Mouse (Mus musculus): ENCODE results near the gene Igfbp3. TPM values are rescaled to one million over a fixed set of nuclear protein-coding genes. Genes with fewer than 3 reads are reported as not detected.
A peak's percentile ranks its signal among the peaks of the same experiment; 100 is the strongest.

Gene Igfbp3
- polyA plus RNA-seq, 1 experiment = 55.2 TPM

DNA sequence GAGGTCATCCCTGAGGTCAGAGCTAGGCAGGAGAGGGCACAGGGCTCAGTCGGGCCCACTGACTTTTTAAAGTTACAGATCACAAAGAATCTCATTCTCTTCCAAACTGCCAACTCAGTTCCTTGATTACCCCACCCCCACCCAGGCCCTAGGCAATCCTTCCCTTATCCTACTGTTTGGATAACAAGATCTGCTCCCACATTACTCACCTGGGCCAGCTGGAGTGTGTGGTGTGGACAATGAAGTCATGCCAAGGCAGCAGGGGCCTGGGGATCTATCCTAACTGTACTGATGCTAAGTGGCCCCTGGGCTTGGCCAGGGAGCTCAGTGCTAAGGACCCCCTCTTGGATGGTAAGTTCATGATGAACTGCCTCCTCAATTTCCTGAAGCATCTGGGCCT, 29.3 kb downstream of the Igfbp3 start:
- DNase-seq = no peak
- WGBS = 54% methylated on average over 1 of the region's 1 CpGs
- Histone ChIP-seq H3K4me3 (replicated peaks; ENCODE audit: extremely low read depth, low read depth, low read length) (no peak overlapping the region), H3K4me1 (ENCODE audit: control insufficient read depth, insufficient read depth, low read length) (no peaks in the 10 kb centered on the region)
- no peak for TF ChIP-seq POLR2A (IDR thresholded peaks at IDR 0.05; ENCODE audit: borderline replicate concordance, extremely low read depth, low read depth, low read length)
- no peak for TF ChIP-seq CTCF (IDR thresholded peaks at IDR 0.05; ENCODE audit: insufficient read depth, low read length)

DNA sequence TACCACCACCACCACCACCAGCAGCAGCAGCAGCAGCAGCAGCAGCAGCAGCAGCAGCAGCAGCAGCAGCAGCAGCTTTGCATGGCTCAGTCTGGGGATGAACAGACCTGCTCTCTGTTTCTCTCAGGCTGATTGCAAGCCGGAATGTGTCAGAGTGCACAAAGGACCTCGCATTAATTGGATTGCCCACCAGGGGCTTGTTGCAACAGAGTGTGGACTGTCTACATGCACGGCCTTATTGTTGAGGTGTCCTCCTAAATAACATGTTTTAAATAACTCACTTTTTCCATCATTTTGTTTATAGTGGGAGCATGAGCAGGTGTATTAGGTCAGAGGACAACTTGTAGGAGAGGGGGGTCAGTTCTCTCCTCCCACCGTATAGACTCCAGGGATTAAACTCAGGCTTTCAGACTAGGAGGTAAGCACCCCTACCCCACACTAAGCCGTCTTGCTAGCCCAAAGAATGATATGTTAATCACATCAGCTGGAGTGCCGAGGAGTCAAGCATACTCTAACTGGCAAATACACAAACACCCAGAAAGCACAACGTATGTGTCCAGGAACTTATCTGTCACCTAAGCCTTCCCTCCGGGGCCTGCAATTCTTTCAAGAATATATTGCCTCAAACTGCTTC, 31.2 kb downstream of the Igfbp3 start:
- Histone ChIP-seq H3K4me3 (replicated peaks; ENCODE audit: extremely low read depth, low read depth, low read length) (no peak overlapping the region), H3K4me1 (ENCODE audit: control insufficient read depth, insufficient read depth, low read length) (no peaks in the 10 kb centered on the region)
- no peak for DNase-seq
- no peak for TF ChIP-seq CTCF (IDR thresholded peaks at IDR 0.05; ENCODE audit: insufficient read depth, low read length)
- TF ChIP-seq POLR2A (IDR thresholded peaks at IDR 0.05; ENCODE audit: borderline replicate concordance, extremely low read depth, low read depth, low read length) = no peak
- WGBS = 58% methylated on average over 8 of the region's 8 CpGs

DNA sequence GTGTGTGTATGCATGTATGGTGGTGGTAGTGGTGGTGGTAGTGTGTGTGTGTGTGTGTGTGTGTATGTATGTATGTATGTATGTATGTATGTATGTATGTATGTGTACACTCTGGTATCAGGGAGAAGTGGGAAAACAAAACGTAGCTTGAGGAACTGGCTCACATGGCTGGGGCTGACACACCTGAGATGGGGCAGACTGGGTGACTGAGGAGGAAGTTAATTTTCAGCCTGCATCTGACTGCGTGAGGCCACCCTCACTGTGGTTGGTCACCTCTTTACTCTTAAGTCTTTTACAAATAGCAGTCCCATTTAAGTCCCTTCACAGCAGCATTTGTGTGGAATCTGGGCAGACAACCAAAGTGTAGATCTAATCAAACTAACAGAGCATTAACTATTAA, 34.4 kb downstream of the Igfbp3 start:
- DNase-seq = no peak
- 54% methylated on average over 2 of the region's 2 CpGs for WGBS
- no peak overlapping the region for H3K4me3 ChIP-seq (replicated peaks; ENCODE audit: extremely low read depth, low read depth, low read length)
- no peak for TF ChIP-seq CTCF (IDR thresholded peaks at IDR 0.05; ENCODE audit: insufficient read depth, low read length)
- TF ChIP-seq POLR2A (IDR thresholded peaks at IDR 0.05; ENCODE audit: borderline replicate concordance, extremely low read depth, low read depth, low read length) = no peak
- H3K4me1 ChIP-seq (ENCODE audit: control insufficient read depth, insufficient read depth, low read length) = no peaks in the 10 kb centered on the region

DNA sequence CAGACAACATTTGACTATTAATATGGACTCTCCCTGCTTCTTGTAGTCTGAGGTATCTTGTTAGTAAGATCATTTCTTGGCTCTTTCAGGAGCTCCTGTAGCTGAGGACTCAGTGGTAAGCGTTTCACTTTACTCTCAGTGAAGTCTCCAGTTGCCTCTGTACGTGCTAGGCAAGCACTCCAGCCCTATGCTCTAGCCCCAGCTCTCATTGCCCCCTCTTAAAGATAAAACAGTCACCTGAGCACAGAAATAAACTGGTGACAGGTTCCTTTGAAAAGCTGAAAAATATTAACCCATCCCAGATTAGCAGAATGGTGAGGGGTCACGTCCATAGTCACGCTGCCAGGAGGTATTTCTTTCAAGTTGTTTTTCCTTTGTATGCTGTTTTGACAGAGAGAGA, 35.0 kb downstream of the Igfbp3 start:
- Histone ChIP-seq H3K4me3 (replicated peaks; ENCODE audit: extremely low read depth, low read depth, low read length) (no peak overlapping the region), H3K4me1 (ENCODE audit: control insufficient read depth, insufficient read depth, low read length) (no peaks in the 10 kb centered on the region)
- DNase-seq = no peak
- TF ChIP-seq POLR2A (IDR thresholded peaks at IDR 0.05; ENCODE audit: borderline replicate concordance, extremely low read depth, low read depth, low read length) = no peak
- no peak for TF ChIP-seq CTCF (IDR thresholded peaks at IDR 0.05; ENCODE audit: insufficient read depth, low read length)
- 53% methylated on average over 4 of the region's 4 CpGs for WGBS

DNA sequence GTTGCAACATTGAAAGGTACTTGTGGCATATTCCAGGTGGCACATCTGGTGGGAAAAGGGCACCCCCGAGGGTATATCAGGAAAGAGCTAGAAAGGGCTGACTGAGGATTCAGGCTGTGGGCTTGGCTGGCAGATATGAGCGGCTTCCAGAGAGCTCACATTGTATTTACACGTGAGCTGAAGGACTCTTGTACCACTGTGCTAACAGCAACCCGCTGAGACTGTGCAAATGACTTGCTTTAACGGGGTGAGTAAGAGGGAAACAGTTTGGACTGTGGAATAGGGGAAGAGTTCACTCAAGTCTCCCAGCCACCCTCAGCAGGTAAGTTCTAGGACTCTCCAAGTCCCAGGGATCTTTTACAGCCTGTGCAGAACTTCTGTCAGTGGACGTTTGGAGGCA, 40.1 kb downstream of the Igfbp3 start:
- TF ChIP-seq POLR2A (IDR thresholded peaks at IDR 0.05; ENCODE audit: borderline replicate concordance, extremely low read depth, low read depth, low read length) = no peak
- no peak for TF ChIP-seq CTCF (IDR thresholded peaks at IDR 0.05; ENCODE audit: insufficient read depth, low read length)
- H3K4me3 ChIP-seq (replicated peaks; ENCODE audit: extremely low read depth, low read depth, low read length) = no peak overlapping the region
- DNase-seq = peak; percentile 41
- H3K4me1 ChIP-seq (ENCODE audit: control insufficient read depth, insufficient read depth, low read length) = no peaks in the 10 kb centered on the region
- 68% methylated on average over 6 of the region's 6 CpGs for WGBS

DNA sequence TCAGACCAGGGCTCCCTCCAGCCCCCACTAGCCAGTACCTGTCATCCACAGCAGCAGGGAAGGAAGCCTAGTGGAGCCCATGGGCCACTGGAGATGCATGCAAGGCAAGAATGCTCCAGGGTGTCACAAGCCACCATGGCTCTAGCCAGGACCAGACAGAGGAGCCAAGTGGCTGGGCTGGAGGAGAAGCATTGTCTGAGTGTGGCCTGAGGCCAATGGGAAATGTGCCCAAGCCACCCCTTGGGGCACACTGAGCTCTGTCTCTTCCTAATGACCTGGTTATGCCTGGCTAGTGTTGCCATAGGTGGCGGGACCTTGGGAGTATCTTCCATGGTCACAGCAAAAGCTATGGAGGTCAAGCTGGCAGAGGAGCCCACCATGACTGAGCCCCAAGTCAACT, 44.1 kb downstream of the Igfbp3 start:
- H3K4me3 ChIP-seq (replicated peaks; ENCODE audit: extremely low read depth, low read depth, low read length) = no peak overlapping the region
- WGBS = 95% methylated on average over 1 of the region's 1 CpGs
- DNase-seq = no peak
- no peaks in the 10 kb centered on the region for H3K4me1 ChIP-seq (ENCODE audit: control insufficient read depth, insufficient read depth, low read length)
- TF ChIP-seq CTCF (IDR thresholded peaks at IDR 0.05; ENCODE audit: insufficient read depth, low read length) (no peak), POLR2A (IDR thresholded peaks at IDR 0.05; ENCODE audit: borderline replicate concordance, extremely low read depth, low read depth, low read length) (no peak)

DNA sequence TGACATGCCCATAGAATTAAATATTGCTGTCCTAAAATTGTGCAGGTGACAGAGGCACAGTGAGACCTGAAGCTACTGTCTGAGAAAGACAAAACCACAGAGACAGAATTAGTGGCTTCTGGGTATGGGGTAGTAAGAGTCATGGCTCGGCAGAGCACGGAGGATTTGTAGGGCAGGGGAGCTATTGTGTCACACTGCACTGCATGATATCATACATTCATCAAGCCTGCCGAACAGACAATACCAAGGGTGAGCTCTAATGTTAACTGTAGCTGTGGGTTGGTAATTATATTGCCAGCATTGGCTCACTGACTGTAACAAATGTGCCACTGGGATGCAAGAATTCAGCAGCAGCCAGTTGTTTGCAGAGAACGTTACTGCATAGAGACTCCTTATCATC, 49.3 kb downstream of the Igfbp3 start:
- no peaks in the 10 kb centered on the region for H3K4me1 ChIP-seq (ENCODE audit: control insufficient read depth, insufficient read depth, low read length)
- WGBS = 68% methylated on average over 4 of the region's 4 CpGs
- no peak for TF ChIP-seq CTCF (IDR thresholded peaks at IDR 0.05; ENCODE audit: insufficient read depth, low read length)
- TF ChIP-seq POLR2A (IDR thresholded peaks at IDR 0.05; ENCODE audit: borderline replicate concordance, extremely low read depth, low read depth, low read length) = no peak
- no peak overlapping the region for H3K4me3 ChIP-seq (replicated peaks; ENCODE audit: extremely low read depth, low read depth, low read length)
- DNase-seq = no peak

DNA sequence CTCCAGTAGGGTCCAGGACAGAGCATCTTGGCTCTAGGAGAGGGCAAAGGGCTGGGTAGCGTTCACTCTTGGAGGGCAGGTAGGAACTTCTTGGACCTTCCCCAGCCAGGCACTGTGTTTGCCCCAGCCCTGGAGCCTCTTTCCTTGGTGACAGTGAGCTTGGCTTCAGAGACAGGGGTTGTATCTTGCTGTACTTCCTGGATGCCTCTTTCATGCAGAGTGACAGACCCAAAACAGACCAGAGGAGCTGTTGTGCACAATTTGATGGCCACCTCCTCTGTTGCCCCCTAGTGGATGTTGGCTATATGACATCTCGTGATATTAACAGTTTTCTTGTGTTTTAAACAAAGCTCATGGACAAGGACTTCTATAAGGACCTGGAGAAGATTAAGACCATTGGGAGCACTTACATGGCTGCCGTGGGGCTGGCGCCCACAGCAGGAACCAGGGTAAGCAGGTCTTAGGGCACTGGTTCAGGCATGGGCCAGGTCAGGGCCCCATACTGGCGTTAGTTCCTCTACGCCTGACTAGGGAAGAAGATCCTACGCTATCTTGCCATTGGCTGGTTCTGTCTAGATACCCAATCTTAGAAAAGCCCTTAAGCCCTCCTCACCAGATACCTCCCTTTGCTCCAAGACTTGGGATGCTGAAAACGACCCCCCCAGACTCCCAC, 52.1 kb downstream of the Igfbp3 start:
- 77% methylated on average over 8 of the region's 8 CpGs for WGBS
- H3K4me3 ChIP-seq (replicated peaks; ENCODE audit: extremely low read depth, low read depth, low read length) = no peak overlapping the region
- no peak for DNase-seq
- TF ChIP-seq POLR2A (IDR thresholded peaks at IDR 0.05; ENCODE audit: borderline replicate concordance, extremely low read depth, low read depth, low read length) (no peak), CTCF (IDR thresholded peaks at IDR 0.05; ENCODE audit: insufficient read depth, low read length) (0 out of 2 replicates have a peak, but pooled peaks have one; percentile 26)
- H3K4me1 ChIP-seq (ENCODE audit: control insufficient read depth, insufficient read depth, low read length) = no peaks in the 10 kb centered on the region

DNA sequence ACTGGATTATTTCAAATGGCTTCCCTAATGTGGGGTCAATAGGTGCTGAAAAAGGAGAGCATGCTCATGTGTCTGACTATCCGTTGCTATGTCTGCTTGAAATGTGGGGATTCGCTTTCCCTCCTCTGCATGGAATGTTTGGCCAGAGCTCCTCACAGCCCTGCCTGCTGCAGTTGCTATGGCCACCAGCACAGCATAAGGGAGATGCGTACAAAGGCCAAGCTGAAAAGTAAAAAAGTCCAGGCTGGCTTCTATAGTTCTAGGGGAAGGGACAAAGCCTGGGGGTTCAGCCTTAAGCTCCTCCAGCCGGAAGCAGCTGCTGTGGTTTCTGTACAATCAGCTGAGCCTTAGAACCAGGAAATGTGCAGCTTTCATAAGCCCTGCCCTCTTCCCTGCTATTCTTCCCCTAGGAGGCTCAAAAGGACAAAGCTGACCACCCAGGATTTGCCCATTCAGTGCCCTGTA, 53.1 kb downstream of the Igfbp3 start:
- 43% methylated on average over 4 of the region's 4 CpGs for WGBS
- no peaks in the 10 kb centered on the region for H3K4me1 ChIP-seq (ENCODE audit: control insufficient read depth, insufficient read depth, low read length)
- H3K4me3 ChIP-seq (replicated peaks; ENCODE audit: extremely low read depth, low read depth, low read length) = no peak overlapping the region
- no peak for TF ChIP-seq CTCF (IDR thresholded peaks at IDR 0.05; ENCODE audit: insufficient read depth, low read length)
- no peak for TF ChIP-seq POLR2A (IDR thresholded peaks at IDR 0.05; ENCODE audit: borderline replicate concordance, extremely low read depth, low read depth, low read length)
- no peak for DNase-seq

DNA sequence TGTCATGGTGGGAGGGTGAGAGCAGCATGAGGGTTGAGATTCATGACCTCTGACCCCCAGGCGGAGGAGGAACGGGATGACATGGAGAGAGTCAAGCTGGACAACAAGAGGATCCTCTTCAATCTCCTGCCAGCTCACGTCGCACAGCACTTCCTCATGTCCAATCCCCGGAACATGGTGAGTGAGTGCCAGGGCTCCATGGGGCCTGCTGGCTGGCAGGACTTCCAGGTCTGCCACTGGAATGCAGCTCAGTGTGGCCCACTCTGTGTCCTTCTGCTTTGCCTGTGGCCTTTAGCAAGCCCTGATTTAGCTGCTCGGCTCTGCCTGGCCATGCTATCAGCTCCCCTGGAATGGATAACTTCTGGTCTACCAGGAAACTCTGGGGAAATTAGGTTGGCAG, 53.6 kb downstream of the Igfbp3 start:
- 52% methylated on average over 6 of the region's 6 CpGs for WGBS
- Histone ChIP-seq H3K4me1 (ENCODE audit: control insufficient read depth, insufficient read depth, low read length) (no peaks in the 10 kb centered on the region), H3K4me3 (replicated peaks; ENCODE audit: extremely low read depth, low read depth, low read length) (no peak overlapping the region)
- no peak for TF ChIP-seq CTCF (IDR thresholded peaks at IDR 0.05; ENCODE audit: insufficient read depth, low read length)
- no peak for TF ChIP-seq POLR2A (IDR thresholded peaks at IDR 0.05; ENCODE audit: borderline replicate concordance, extremely low read depth, low read depth, low read length)
- DNase-seq = no peak
